Mouse (Mus musculus): ENCODE measurements at regions not wholly inside any gene's neighbourhood (a gene's known extent, or its start where the extent isn't known, plus 50 kb on each side); places are given as distances from the start of the nearest gene placed in this dataset.

DNA sequence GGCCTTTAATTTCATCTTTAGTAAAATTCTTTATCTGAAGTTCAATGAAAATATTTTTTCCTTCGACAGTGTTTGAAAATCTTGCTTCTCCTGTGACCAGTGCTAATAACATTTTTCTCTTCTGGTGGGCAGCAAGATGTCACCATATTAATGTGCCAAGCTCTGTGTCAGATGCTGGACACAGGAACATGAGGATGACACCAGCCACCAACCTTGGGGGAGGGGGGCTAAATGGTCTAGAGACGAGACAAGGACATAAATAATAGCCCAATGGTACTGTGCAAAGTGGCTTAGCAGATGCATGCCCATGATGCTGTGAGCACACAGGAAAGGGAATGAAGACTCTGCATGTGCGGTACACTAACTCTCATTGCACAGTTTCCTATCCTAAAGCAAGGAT lies 373.8 kb downstream of the Nuf2 start:
- no peak for ATAC-seq (replicated peaks; ENCODE audit: poor library complexity)

DNA sequence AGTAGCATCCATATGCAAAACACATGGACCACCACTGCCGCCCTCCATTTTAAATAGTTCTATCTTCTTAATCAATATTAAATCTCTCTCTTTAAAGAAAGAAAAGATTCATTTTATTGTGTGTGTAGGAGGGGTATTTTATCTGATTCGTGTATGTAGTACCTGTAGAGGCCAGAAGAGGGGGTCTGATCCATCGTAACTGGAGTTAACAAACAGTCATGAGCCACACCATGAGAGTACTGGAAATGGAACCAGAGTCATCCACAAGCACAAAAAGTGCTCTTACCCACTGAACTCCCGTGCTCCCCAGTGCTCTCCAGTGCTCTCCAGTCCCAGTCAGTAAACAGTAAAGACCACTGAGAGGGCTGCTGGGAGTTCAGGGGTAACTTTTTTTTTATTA lies 374.4 kb downstream of the Nuf2 start:
- ATAC-seq (replicated peaks; ENCODE audit: poor library complexity) = no peak

- ATAC-seq (replicated peaks; ENCODE audit: poor library complexity) = no peak
Measured at GRCm38 (mm10) chr1:169155484-169156459, 375.5 kb downstream of the Nuf2 start.

- no peak for ATAC-seq (replicated peaks; ENCODE audit: poor library complexity)
Measured at GRCm38 (mm10) chr1:169142216-169142615, 389.0 kb downstream of the Nuf2 start.

DNA sequence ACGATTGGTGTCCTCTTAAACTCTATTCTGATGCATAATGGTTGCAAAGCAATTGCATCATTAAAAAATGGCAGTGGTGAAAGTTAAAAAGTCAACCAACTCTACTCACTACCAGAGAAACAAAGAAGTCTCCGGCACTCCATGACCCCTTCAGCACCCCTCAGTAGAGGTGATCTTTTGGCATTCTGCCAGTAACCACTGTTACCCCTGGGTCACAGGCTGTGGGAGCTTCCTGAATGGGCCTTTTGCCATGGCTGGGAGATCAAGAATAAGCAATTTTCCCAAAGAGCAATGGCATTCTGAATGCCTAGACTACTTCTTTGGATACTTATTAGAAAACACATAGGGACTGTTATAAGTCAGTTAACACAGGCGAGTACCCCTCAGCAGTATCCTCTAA lies 391.2 kb downstream of the Nuf2 start:
- ATAC-seq (replicated peaks; ENCODE audit: poor library complexity) = no peak

DNA sequence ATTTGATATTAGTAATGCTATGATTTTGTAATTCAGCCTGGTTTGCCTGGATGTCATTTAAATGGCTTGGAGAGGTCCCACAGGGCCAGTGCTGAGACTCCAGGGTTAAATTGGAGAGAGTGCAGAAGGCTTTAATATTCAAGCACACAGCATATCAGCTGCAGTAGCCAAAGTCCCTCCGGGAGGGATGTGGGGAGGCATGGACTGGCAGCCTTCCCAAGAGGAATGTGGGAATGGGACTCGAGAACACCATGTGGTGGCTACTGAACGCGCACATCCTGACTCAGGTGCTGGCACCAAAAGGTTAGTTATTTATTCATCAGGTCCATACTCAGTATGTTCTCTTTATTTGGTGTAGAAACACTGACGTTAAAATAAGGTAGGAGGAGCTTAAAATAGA lies 391.8 kb downstream of the Nuf2 start:
- no peak for ATAC-seq (replicated peaks; ENCODE audit: poor library complexity)

DNA sequence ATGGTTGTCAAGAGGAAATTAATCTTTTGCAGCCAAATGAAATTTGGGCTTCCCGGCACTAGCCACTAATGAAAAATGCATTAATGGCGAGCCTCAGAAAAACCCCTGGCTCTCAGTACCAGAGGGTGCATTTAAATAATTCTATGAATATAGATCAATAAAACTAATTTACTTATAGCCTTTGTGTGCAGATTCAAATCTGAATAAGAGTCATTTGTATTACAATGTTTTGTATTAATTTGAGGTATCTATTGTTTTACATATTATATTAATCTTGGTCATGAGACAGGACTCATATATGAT lies 392.1 kb downstream of the Nuf2 start:
- no peak for ATAC-seq (replicated peaks; ENCODE audit: poor library complexity)

- ATAC-seq (replicated peaks; ENCODE audit: poor library complexity) = no peak
Measured at GRCm38 (mm10) chr1:169138404-169139183, 392.7 kb downstream of the Nuf2 start.

- ATAC-seq (replicated peaks; ENCODE audit: poor library complexity) = no peak
Measured at GRCm38 (mm10) chr1:169135542-169135941, 395.7 kb downstream of the Nuf2 start.

- ATAC-seq (replicated peaks; ENCODE audit: poor library complexity) = no peak
Measured at GRCm38 (mm10) chr1:169103669-169104068, 427.6 kb downstream of the Nuf2 start.

- ATAC-seq (replicated peaks; ENCODE audit: poor library complexity) = no peak
Measured at GRCm38 (mm10) chr1:169103113-169103512, 428.2 kb downstream of the Nuf2 start.

GRCm38 (mm10) chr1:169099221-169099620 lies 432.0 kb downstream of the Nuf2 start:
- ATAC-seq (replicated peaks; ENCODE audit: poor library complexity) = no peak

DNA sequence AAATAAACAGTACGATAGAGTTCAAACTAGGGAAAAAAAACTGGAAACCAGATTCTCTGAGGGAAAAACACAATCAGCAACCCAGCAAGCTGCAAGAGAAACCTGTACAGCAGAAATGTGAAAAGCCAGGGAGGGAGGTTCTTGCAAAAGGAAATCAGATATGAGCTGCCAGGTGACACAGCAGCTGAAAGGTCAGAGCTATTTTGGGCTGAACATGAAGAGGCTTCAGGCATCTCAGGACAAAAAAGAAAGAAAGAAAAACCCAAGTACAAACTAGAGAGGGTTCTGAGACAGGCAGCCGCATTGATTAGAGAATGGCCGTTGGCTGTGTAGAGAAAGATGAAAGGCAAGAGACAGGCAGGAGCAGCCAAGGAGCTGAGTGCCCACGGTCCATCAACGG lies 434.5 kb downstream of the Nuf2 start:
- ATAC-seq (replicated peaks; ENCODE audit: poor library complexity) = no peak

DNA sequence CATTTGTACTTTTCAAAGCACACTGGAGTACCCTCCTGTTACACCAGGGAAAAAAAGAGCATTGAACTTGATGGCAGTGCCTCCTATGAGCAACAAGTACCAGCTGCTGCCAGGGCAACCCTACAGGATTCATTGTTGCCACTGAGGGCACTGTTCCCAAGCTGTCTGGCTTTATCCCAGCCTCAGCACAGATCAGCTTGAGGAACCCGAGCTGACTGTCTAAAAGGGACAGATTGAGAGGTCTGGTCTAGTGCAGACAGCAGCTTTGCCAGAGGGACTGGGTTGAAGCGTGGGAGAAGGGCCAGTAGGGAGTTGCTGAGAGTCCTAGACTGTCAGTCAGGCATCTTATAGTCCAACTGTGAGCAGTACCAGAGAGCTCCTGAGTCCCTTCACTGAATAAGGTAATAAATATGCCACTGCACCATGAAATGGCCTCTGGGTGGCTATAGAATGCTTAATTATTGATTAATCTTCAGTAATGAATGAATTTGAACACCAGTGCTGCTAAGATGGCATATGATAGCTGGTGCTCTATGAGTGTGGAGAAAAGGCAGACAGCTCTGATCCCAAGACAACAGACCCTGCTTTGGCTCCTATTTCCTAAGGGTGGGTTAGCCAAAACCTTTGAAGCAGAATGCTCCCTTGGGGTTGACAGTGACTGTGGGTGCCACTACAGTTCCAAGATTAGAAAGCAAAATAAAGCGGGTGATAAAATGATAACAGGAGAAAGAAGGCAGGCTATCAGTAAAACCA lies 437.5 kb downstream of the Nuf2 start:
- ATAC-seq (replicated peaks; ENCODE audit: poor library complexity) = no peak

GRCm38 (mm10) chr1:169086032-169086431 lies 445.2 kb downstream of the Nuf2 start:
- no peak for ATAC-seq (replicated peaks; ENCODE audit: poor library complexity)

DNA sequence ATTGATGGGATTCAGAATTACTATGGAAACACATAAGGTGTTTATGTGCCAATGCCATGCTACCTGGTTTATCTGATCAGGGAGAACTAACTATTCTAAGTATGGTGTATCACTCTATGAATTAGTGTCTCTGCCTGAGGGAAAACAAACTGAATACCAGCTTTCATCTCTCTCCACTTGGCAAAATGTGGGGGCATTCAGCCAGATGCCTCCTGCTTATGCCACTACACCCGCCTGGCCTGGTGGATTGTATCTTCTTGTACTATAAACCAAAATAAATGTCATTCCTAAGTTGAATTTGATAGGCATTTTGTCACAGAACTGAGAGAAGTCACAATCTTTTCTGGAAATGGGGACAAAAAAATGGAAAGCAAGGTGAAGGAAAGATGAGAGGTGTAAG lies 450.6 kb downstream of the Nuf2 start:
- ATAC-seq (replicated peaks; ENCODE audit: poor library complexity) = no peak

DNA sequence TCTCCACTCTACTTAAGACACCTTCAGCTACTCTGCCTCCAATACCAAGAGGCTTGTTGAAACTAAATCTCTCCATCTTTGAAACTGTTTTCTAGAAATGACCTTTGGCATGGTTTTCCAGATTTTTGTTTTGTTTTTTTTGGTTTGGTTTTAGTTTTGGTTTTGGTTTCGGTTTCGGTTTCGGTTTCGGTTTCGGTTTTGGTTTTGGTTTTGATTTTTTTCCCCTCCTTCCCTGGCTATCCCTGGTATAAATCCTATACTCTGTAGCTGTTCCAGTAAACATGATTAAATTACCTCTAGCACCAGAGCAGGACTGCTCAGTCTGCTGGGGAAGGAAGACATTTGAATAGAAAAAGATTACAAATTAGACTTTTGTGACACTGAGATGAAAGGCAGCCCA lies 454.0 kb downstream of the Nuf2 start:
- no peak for ATAC-seq (replicated peaks; ENCODE audit: poor library complexity)

GRCm38 (mm10) chr1:169076006-169076405 lies 455.3 kb downstream of the Nuf2 start:
- ATAC-seq (replicated peaks; ENCODE audit: poor library complexity) = no peak

DNA sequence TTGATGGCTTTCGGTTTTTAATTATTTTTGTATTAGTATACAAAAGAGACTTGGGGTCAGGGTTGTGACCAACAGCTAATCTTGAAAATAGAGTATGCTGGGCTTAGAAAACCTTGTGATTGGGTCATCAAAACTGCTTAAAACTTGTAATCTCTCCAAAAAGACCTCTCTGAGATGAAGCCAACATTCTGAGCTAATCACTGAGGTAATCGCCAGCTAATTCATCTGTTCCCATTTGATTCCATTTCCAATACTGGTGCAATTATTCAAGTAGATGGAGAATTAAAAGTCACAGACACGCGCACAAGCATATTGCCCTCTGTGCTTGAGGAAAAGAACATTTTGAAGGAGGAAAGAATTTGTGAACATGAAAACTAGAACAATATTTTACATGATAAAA lies 459.9 kb downstream of the Nuf2 start:
- ATAC-seq (replicated peaks; ENCODE audit: poor library complexity) = no peak

GRCm38 (mm10) chr1:169069647-169070046 lies 461.6 kb downstream of the Nuf2 start:
- ATAC-seq (replicated peaks; ENCODE audit: poor library complexity) = no peak

DNA sequence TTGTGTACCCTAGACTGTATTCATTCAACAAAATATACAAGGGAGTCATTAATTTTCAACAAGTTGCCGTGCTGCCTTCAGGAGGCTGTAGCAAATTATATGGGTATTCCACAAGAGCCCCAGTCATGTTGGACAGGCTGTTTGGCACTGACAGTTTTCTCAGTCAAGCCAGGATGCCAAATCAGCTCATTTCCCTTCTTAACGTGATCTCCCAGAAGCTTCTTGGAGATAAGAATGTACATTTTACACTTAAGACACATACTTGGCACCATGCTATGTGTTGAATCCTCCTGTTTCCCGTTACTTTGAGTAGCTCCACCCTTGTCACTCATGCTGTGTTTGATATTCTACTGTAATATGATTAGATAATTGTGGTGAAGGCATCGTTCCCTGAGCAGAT lies 464.5 kb downstream of the Nuf2 start:
- ATAC-seq (replicated peaks; ENCODE audit: poor library complexity) = no peak

DNA sequence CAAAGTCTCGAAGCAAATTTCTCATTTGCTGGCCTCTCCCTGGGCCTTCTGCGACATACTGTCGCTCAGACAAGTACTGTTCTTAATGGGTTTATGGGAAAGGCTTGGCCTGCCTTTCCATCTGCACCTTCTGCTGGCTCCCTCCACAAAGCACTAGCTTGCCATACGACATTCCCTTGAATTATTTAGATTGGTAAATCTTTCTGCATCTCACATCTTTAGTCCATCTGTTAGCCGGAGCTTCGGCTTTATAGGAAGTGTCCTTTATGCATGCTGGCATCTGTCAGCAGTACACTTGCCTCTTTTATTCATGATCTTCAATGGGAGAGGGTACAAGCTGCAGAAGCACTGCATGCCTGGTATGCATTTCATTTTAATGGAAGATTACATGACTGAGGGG lies 470.6 kb downstream of the Nuf2 start:
- no peak for ATAC-seq (replicated peaks; ENCODE audit: poor library complexity)
